Mouse (Mus musculus) liver, postnatal 0 days (tissue): ENCODE data around the gene Them7. TPM values are rescaled to one million over a fixed set of nuclear protein-coding genes. Genes with fewer than 3 reads are reported as not detected.

ENCODE experiments used
- ATAC-seq: fragments of 200-750 bp; cut with Nextera tagmentation; 2 replicates; pipeline ENCODE4 v1.8.0; 2017; ENCODE audit warnings: mild to moderate bottlenecking, moderate library complexity
- DNase-seq: peaks from one replicate; pipeline ENCODE4 v3.0.0-alpha.2; 2016
- H3K27ac ChIP-seq: fragments of 300-500 bp; sonication (generic); 2 replicates; pipeline ENCODE4 v1.5.1; 2014; ENCODE audit warnings: antibody characterized with exemption, moderate library complexity, mild to moderate bottlenecking, low read depth
- H3K27me3 ChIP-seq: fragments of 300-500 bp; sonication (generic); 2 replicates; pipeline ENCODE4 v1.6.1; 2014; ENCODE audit warnings: low read length, control low read depth, mixed read lengths; ENCODE audit not compliant: insufficient read depth
- H3K36me3 ChIP-seq: fragments of 300-500 bp; sonication (generic); replicated peaks from 2 replicates; pipeline ENCODE4 v1.6.1; 2014; ENCODE audit warnings: mild to moderate bottlenecking, control low read depth, low read length, moderate library complexity, mixed read lengths; ENCODE audit not compliant: insufficient read depth
- H3K4me1 ChIP-seq: fragments of 300-500 bp; sonication (generic); 2 replicates; pipeline ENCODE4 v1.6.1; 2014; ENCODE audit warnings: antibody characterized with exemption, mild to moderate bottlenecking, control low read depth; ENCODE audit not compliant: insufficient read depth
- H3K4me2 ChIP-seq: fragments of 300-500 bp; sonication (generic); 2 replicates; pipeline ENCODE4 v1.6.1; 2014; ENCODE audit warnings: low read depth, mild to moderate bottlenecking, low read length, moderate library complexity, mixed read lengths
- H3K4me3 ChIP-seq: fragments of 300-500 bp; sonication (generic); 2 replicates; pipeline ENCODE4 v1.5.1; 2014; ENCODE audit warnings: low read depth, low read length
- H3K9ac ChIP-seq: fragments of 300-500 bp; sonication (generic); replicated peaks from 2 replicates; pipeline ENCODE4 v1.6.1; 2014; ENCODE audit warnings: mild to moderate bottlenecking, moderate library complexity
- H3K9me3 ChIP-seq: fragments of 300-500 bp; sonication (generic); 2 replicates; pipeline ENCODE4 v1.6.1; 2016; ENCODE audit warnings: mild to moderate bottlenecking, control low read depth, low read length, mixed read lengths
- CTCF ChIP-seq: sonication (generic); IDR thresholded peaks from 2 replicates; pipeline ENCODE4 v1.5.1; 2016; ENCODE audit warnings: antibody characterized with exemption, low read depth
- EP300 ChIP-seq: IDR thresholded peaks from 2 replicates; pipeline ENCODE4 v1.6.1; 2016; ENCODE audit warnings: antibody characterized with exemption, low read depth, mild to moderate bottlenecking
- WGBS: fragments of 180-500 bp; shearing (Covaris S2); extraction: QIAGEN DNeasy Blood & Tissue Kit; methylation state at CpG from one replicate; pipeline ENCODE4 v1.1.7; 2014; ENCODE audit not compliant: insufficient replicate concordance; 5-methylcytosine and 5-hydroxymethylcytosine counted together
- polyA plus RNA-seq: library from polyadenylated mRNA; unstranded; fragments of >200 nt; fragmentation: Nextera tagmentation; extraction: Ambion mirVana; gene quantifications from 2 replicates; pipeline ENCODE4 v1.2.1, GENCODE M21; 2015

Them7 gene
- polyA plus RNA-seq, 1 experiment from 2014 or later, result 6.6 TPM

- WGBS, result 87% methylated on average over 8 of the region's 8 CpGs
- Histone ChIP-seq H3K27me3 (no peaks in the 10 kb centered on the region), H3K9me3 (no peaks in the 10 kb centered on the region), H3K27ac (no peak overlapping the region), H3K36me3 (peaks cover 8% of the 10 kb centered on the region), H3K4me2 (no peak overlapping the region), H3K4me1 (no peaks in the 10 kb centered on the region), H3K4me3 (no peak overlapping the region), H3K9ac (no peak overlapping the region)
- ATAC-seq, result no peak
- no peak for DNase-seq
- TF ChIP-seq CTCF, result no peak
- TF ChIP-seq EP300, result no peak
These were observed 158.9 kb downstream of the Them7 start for GRCm38 (mm10) chr2:105383063-105383462.

- no peaks in the 10 kb centered on the region for H3K27me3 ChIP-seq
- H3K9ac ChIP-seq, result no peak overlapping the region
- H3K4me3 ChIP-seq, result no peak overlapping the region
- H3K27ac ChIP-seq, result no peak overlapping the region
- peaks cover 11% of the 10 kb centered on the region for H3K36me3 ChIP-seq
- WGBS, result 76% methylated on average over 3 of the region's 3 CpGs
- DNase-seq, result no peak
- no peak for ATAC-seq
- H3K9me3 ChIP-seq, result no peaks in the 10 kb centered on the region
- H3K4me2 ChIP-seq, result no peak overlapping the region
- H3K4me1 ChIP-seq, result no peaks in the 10 kb centered on the region
- TF ChIP-seq CTCF, result no peak
- no peak for TF ChIP-seq EP300
These were observed 160.9 kb downstream of the Them7 start for GRCm38 (mm10) chr2:105384998-105385397.

GRCm38 (mm10) chr2:105386418-105386817 lies 162.3 kb downstream of the Them7 start:
- H3K4me3 ChIP-seq, result no peak overlapping the region
- ATAC-seq, result no peak
- no peak overlapping the region for H3K9ac ChIP-seq
- peaks cover 11% of the 10 kb centered on the region for H3K36me3 ChIP-seq
- H3K4me2 ChIP-seq, result no peak overlapping the region
- H3K4me1 ChIP-seq, result no peaks in the 10 kb centered on the region
- TF ChIP-seq CTCF, result no peak
- no peak for TF ChIP-seq EP300
- no peak overlapping the region for H3K27ac ChIP-seq
- H3K9me3 ChIP-seq, result no peaks in the 10 kb centered on the region
- WGBS, result 78% methylated on average over 4 of the region's 4 CpGs
- no peaks in the 10 kb centered on the region for H3K27me3 ChIP-seq
- no peak for DNase-seq

GRCm38 (mm10) chr2:105389007-105389890 lies 165.1 kb downstream of the Them7 start:
- Histone ChIP-seq H3K27me3 (no peaks in the 10 kb centered on the region), H3K9me3 (no peaks in the 10 kb centered on the region), H3K36me3 (peaks cover 13% of the 10 kb centered on the region; the same call in 1 of the 2 replicates), H3K9ac (no peak overlapping the region), H3K27ac (no peak overlapping the region), H3K4me2 (no peak overlapping the region), H3K4me1 (no peaks in the 10 kb centered on the region), H3K4me3 (no peak overlapping the region)
- 80% methylated on average over 17 of the region's 17 CpGs for WGBS
- DNase-seq (no peak), ATAC-seq (no peak)
- no peak for TF ChIP-seq CTCF
- no peak for TF ChIP-seq EP300

- 66% methylated on average over 6 of the region's 6 CpGs for WGBS
- Histone ChIP-seq H3K27me3 (no peaks in the 10 kb centered on the region), H3K4me1 (no peaks in the 10 kb centered on the region), H3K4me2 (no peak overlapping the region), H3K36me3 (peaks cover 15% of the 10 kb centered on the region; the same call in 1 of the 2 replicates), H3K9me3 (no peaks in the 10 kb centered on the region), H3K4me3 (no peak overlapping the region), H3K9ac (no peak overlapping the region), H3K27ac (no peak overlapping the region)
- ATAC-seq (no peak), DNase-seq (no peak)
- TF ChIP-seq CTCF (no peak), EP300 (no peak)
These were observed 166.7 kb downstream of the Them7 start for GRCm38 (mm10) chr2:105390653-105391413.

GRCm38 (mm10) chr2:105391414-105391784 lies 167.3 kb downstream of the Them7 start:
- no peak overlapping the region for H3K4me3 ChIP-seq
- H3K4me2 ChIP-seq, result no peak overlapping the region
- H3K4me1 ChIP-seq, result peaks cover 4% of the 10 kb centered on the region; the same call in 1 of the 2 replicates
- DNase-seq (no peak), ATAC-seq (no peak)
- no peak overlapping the region for H3K27ac ChIP-seq
- TF ChIP-seq EP300, result no peak
- TF ChIP-seq CTCF, result no peak
- WGBS, result 88% methylated on average over 4 of the region's 4 CpGs
- no peaks in the 10 kb centered on the region for H3K27me3 ChIP-seq
- H3K36me3 ChIP-seq, result peaks cover 15% of the 10 kb centered on the region; the same call in 1 of the 2 replicates
- no peaks in the 10 kb centered on the region for H3K9me3 ChIP-seq
- H3K9ac ChIP-seq, result no peak overlapping the region
